Mouse (Mus musculus) right cerebral cortex, postnatal 25 days (tissue): Measurements from ENCODE around the gene Alpk1.
A peak's percentile ranks its signal among the peaks of the same experiment; 100 is the strongest.

Experiments
- DNase-seq: peaks from one replicate; pipeline ENCODE4 v3.0.0; 2022

Gene Alpk1

DNA sequence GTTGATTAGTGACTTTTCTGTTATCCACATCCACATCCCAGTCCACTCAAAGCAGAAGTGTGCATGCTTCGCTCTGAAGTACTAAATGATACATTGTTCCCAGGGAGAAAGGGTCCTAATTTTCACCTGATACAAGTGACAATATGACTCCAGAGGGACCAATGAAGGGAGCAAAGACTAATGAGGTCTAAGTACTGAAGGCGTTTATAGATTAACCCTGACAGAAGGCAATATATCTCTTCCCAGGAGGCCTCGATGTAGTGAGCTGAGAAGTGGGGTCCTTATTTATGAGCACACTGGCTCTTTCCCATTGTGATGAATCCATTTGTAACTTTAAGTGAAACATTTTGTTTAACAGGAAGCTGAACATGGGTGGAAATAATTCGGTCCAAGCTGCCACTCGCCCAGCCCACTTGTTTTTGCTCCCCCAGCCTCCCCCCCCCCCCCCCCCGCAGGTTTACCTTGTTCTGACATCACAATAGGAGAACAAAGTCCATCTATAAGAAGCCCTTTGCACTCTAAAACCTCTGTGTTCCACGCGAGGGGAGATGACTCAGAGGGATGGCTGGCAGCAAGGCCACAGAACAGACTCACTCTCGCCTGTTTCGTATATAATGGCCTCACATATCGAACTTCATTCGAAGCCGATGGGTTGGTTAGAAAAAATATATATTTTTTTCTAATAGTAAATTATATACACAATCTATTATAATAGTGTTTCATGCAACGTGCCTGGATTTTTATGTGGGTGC lies 36.5 kb downstream of the Alpk1 start:
- no peak for DNase-seq

DNA sequence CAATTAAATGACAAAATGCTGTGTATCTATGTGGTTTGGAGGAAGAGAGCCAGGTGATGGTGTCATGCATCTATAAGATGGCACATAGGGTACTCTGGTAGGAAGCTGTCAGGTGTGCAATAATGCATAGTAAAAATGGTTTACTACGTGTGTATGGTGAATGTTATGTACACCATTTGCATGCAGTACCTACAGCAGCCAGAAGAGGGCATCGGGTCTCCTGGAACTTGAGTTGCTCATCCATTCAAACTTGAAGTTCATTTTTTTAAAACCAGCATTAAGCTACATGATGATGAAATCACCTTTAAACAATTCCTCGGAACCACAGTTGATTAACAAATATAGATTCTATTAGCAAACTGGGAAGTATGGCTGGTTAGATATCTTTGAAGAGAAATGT lies 38.9 kb downstream of the Alpk1 start:
- no peak for DNase-seq

GRCm38 (mm10) chr3:127737876-127738275 lies 42.5 kb downstream of the Alpk1 start:
- DNase-seq, result no peak

DNA sequence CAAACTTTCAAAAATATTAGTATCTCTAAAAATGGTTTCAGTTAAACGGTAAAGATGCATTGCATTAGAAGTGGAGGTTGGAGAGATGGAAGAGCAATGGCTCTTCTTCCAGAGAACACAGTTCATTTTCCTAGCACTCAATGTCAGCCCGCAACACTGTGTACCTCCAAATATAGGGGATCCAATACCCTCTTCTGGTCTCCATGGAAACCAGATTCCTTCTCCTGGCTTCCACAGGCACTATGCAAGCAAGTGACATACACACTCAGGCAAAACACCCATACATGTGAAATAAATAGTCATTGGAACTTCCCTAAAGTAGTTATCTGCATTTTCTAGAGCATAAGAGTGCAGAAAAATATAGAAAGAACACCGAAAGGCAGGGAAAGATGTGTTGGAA lies 44.9 kb downstream of the Alpk1 start:
- DNase-seq, result no peak

DNA sequence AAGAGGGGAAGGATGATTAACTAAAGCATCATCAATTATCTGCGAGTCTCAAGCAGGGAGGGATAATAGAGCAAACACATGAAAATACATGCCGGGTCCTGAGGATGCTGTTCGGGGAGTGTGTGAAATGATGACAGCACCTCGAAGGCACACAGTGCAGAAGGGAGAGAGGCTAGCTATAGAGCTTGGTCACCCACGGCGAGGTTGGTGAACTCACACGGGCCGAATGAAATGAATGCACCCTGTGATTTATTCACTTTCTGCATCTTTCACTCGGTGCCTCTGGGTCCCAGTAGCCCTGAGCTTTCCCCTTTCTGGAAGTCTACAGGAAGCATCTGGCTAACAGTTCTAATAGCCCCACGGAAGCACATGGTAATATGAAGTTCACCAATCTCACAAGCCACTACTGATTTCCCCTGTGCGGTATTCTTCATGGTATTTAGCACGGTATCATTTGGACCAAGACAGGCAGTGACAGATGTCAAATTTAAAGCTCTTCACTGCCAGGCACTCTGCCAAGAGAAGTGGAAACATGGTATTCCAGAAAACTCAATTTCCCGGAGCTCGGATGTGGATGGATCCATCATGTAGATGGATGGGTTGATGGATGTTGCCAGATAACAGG lies 50.7 kb downstream of the Alpk1 start:
- DNase-seq, result no peak

- no peak for DNase-seq
Observed at GRCm38 (mm10) chr3:127728851-127729512, 51.3 kb downstream of the Alpk1 start.

DNA sequence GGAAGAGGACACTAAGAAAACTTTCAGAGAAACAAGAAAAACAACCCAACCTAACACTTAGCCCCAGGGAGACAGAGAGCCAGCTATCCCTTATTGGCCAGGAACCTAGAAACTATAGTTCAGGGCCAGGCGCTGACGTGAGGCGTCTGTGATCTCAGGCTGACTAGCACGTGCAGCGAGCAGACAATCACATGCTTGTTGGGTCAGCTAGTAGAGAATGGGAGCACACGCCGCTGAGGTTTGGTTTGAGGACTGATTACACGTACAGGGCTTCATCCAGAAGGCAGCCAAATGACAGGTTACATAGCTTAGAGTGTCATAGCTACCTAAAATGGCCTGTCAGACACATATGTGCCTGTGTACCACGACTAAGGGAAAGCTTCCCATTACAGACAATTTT lies 52.3 kb downstream of the Alpk1 start:
- DNase-seq, result no peak

DNA sequence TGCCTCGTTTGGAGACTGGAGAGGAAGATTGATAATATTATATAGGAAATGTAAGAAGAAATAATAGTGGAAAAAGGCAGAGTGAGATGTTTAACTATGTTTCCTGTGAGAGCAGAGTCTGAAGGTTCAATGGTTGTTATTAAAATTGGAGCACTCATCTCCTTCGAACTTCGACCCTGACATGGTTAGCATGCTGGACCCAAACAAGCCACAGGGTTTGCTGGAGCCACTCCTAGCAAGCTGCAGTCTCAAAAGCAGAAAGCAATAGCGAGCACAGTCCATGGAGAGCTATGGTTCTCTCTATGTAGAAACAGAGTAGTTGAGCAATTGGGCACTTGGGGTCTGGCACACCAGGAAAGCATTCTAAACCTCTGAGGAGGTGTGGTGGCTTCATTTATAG lies 59.4 kb downstream of the Alpk1 start:
- no peak for DNase-seq

- DNase-seq, result no peak
Observed at GRCm38 (mm10) chr3:127720050-127720449, 60.3 kb downstream of the Alpk1 start.

- DNase-seq, result no peak
Observed at GRCm38 (mm10) chr3:127719601-127720000, 60.7 kb downstream of the Alpk1 start.

- no peak for DNase-seq
Observed at GRCm38 (mm10) chr3:127716759-127717158, 63.6 kb downstream of the Alpk1 start.

GRCm38 (mm10) chr3:127713112-127713511 lies 67.2 kb downstream of the Alpk1 start:
- no peak for DNase-seq

DNA sequence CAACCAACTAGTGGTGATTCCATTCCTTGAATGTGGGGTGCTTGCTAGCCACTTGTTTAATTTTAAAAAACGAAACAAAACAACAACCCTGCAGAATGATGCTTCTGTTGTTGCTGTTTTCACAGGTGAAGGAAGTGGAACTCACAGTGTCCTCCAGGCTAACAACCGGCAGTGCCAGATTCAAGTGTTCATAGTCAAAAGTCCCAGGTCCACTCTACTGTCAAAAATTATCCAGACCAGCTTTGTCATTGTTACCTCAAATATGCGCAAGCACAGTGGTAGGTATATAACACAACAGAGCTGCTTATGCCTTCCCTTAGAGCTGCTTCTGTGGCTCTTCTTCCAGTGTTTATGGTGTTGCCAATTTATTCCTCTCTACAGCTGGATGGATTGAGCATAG lies 68.8 kb downstream of the Alpk1 start:
- DNase-seq, result no peak

- no peak for DNase-seq
Observed at GRCm38 (mm10) chr3:127707089-127707485, 73.2 kb downstream of the Alpk1 start.

DNA sequence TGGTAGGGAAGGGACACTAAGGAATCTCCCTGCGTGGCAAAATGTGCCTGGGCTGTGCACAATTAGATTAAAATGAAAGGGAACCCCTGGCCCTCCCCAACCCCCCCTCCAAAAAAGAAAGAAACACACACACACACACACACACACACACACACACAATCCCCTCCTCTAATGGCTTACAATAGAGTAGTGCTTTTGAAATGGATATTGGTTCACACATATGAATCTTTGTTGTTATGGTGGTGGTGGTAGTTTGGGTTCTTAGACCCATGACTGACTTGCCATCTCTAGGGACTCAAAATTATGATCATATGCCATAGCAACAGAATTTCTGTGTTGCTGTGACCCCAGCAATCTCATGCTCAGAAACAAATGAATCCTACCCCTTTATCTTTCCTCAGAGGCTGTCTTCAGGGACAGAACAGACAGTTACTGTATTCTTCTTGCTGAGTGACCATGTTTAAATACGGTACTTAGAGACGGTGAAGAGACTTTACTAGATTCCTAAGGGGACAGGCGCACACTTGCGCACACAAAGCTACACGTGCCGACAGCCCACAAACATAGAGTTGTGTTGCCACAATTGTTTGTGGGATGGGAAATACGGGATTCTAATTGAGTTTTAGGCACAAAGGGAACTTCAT lies 73.8 kb downstream of the Alpk1 start:
- DNase-seq, result no peak

DNA sequence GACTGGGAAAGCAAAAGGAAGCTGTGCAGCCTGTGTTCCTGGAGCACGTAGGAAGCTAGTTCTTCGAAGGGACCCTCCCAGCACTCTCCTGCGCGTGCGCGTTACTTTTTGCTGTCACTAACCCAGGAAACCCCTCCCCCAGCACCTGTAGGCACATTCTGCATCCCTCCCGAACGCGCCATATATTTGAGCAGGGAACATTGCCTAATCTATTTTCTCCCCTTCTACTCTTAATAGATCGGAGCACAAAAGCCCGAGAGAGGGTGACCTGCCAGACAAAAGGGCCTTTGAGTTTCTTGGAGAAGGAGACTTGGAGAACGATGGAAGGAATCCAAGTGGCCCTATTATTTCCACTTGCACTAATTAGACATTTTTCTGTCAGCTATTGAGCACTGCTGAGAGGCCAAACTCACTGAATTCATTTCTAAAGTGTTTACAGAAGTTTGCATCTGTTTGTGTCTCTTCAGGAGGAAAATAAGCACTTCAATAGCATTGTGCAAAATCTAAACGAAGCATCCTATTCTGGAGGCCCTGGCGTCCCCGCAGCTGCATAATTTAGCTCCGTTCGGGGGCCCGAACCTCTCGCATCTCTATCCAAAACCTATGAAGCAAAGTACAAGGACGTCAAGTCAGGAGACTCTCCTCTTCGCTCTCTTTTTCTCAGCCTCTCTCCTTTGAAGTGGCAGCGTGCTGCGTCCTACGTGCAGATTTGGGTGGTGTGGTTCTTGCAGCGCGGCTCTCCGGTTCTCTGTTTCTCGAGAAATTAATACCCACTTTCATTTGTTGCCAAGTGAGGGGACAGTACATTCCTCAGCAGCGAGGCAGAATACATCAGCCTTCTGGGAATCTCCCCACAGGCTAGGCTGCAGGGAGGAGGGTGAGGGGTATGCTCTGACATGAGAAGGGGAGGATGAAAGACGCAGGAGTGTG lies 74.5 kb downstream of the Alpk1 start:
- peak; percentile 13 for DNase-seq

DNA sequence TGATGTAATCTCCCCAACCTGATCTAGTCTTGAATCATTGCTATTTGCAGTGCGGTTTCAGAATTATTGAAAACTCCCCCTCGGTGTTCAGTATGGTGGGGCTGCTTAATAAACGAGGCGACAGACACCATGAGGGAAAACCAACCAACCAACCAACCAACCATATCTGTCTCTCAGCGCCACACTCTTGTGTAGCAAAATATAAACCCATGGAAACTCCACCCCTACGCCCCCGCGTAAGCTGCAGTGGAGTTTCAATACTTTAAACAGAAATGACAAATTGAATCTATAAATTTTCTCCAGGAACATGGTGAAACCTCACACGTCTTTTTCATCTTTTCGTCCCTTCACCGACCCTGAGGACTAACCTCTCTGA lies 75.2 kb downstream of the Alpk1 start:
- no peak for DNase-seq

- no peak for DNase-seq
Observed at GRCm38 (mm10) chr3:127701196-127701825, 79.0 kb downstream of the Alpk1 start.

GRCm38 (mm10) chr3:127698636-127699035 lies 81.7 kb downstream of the Alpk1 start:
- DNase-seq, result no peak

- DNase-seq, result no peak
Observed at GRCm38 (mm10) chr3:127696541-127696940, 83.8 kb downstream of the Alpk1 start.

GRCm38 (mm10) chr3:127694802-127695771 lies 85.2 kb downstream of the Alpk1 start:
- no peak for DNase-seq
